Mouse (Mus musculus) olfactory bulb, adult 2 months (tissue): ENCODE data around the gene L3mbtl1. TPM values are rescaled to one million over a fixed set of nuclear protein-coding genes. Genes with fewer than 3 reads are reported as not detected.
A peak's percentile ranks its signal among the peaks of the same experiment; 100 is the strongest.

Experiments used
- H3K27ac ChIP-seq: fragments of 200-500 bp; 2 replicates; pipeline ENCODE4 v1.5.1; 2012; ENCODE audit warnings: low read depth, low read length; ENCODE audit not compliant: insufficient read depth
- H3K4me1 ChIP-seq: fragments of 200-500 bp; 2 replicates; pipeline ENCODE4 v1.6.1; 2012; ENCODE audit warnings: low read length; ENCODE audit not compliant: control insufficient read depth, insufficient read depth
- H3K4me3 ChIP-seq: fragments of 200-500 bp; 2 replicates; pipeline ENCODE4 v1.5.1; 2012; ENCODE audit warnings: mild to moderate bottlenecking, low read depth, low read length, moderate library complexity; ENCODE audit not compliant: insufficient read depth
- CTCF ChIP-seq: fragments of 200-500 bp; IDR thresholded peaks from 2 replicates; pipeline ENCODE4 v1.5.1; 2012; ENCODE audit warnings: low read depth, mild to moderate bottlenecking, low read length, moderate library complexity; ENCODE audit not compliant: insufficient read depth
- POLR2A ChIP-seq: fragments of 200-500 bp; IDR thresholded peaks from 2 replicates; pipeline ENCODE4 v1.6.1; 2012; ENCODE audit warnings: mild to moderate bottlenecking, low read depth, low read length, moderate library complexity; ENCODE audit not compliant: insufficient read depth
- WGBS: fragments of 180-500 bp; shearing (Covaris S2); methylation state at CpG from one replicate; pipeline ENCODE4 v1.1.7; 2018; 5-methylcytosine and 5-hydroxymethylcytosine counted together
- polyA plus RNA-seq: library from polyadenylated mRNA; stranded (reverse); fragments of >200 nt; gene quantifications from 2 replicates; pipeline ENCODE4 v1.2.4, GENCODE M21; 2012; ENCODE audit warnings: low replicate concordance; ENCODE audit not compliant: missing spikeins, insufficient read depth, insufficient read length

L3mbtl1 gene
- polyA plus RNA-seq, 1 experiment = not detected

- TF ChIP-seq POLR2A = no peak
- TF ChIP-seq CTCF = no peak
- 55% methylated on average over 4 of the region's 4 CpGs for WGBS
- Histone ChIP-seq H3K4me1 (peaks cover 2% of the 10 kb centered on the region), H3K27ac (no peak overlapping the region), H3K4me3 (peak overlapping the region; percentile 32)
These were observed 10.6 kb upstream of the L3mbtl1 start for GRCm38 (mm10) chr2:162932706-162933105.

DNA sequence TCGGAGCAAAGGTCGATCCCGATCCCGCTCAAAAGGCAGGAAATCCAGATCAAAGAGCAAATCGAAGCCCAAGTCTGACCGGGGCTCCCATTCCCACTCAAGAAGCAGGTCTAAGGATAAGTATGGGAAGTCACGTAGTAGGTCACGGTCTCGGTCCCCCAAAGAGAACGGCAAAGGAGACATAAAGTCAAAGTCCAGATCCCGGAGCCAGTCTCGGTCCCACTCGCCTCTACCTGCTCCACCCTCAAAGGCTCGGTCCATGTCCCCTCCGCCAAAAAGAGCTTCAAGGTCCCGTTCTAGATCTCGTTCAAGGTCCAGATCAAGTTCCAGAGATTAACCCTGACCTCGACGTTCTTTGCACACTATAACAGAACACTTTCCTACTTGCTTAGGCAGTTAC, 8.9 kb upstream of the L3mbtl1 start:
- Histone ChIP-seq H3K4me1 (peaks cover 2% of the 10 kb centered on the region), H3K4me3 (no peak overlapping the region), H3K27ac (no peak overlapping the region)
- 90% methylated on average over 19 of the region's 19 CpGs for WGBS
- no peak for TF ChIP-seq POLR2A
- no peak for TF ChIP-seq CTCF

- Histone ChIP-seq H3K27ac (no peak overlapping the region), H3K4me1 (peaks cover 2% of the 10 kb centered on the region), H3K4me3 (no peak overlapping the region)
- TF ChIP-seq CTCF = no peak
- TF ChIP-seq POLR2A = no peak
- 95% methylated on average over 3 of the region's 3 CpGs for WGBS
These were observed 7.6 kb upstream of the L3mbtl1 start for GRCm38 (mm10) chr2:162935700-162936099.

DNA sequence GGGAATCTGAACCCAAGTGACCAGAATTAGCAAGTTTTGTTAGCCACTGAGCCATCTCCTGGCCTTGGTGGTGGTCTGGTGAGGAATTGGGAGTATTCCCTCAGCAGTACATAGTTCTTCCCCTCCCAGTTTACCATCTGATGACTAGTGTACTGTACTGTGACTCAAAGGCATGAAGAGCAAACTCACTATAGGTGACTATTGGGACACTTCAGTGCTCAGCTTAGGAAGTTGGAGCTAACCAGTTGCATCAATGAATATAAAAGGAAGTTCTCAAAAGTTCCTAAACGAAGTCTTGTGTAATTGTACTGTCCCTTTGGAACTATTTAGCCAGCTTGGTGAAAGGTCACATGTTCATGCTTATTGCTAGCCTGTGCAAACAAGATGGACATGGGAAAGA, 3.7 kb upstream of the L3mbtl1 start:
- no peak overlapping the region for H3K4me3 ChIP-seq
- no peak overlapping the region for H3K27ac ChIP-seq
- WGBS = 46% methylated on average over 1 of the region's 1 CpGs
- peaks cover 5% of the 10 kb centered on the region for H3K4me1 ChIP-seq
- TF ChIP-seq POLR2A (no peak), CTCF (no peak)

- Histone ChIP-seq H3K4me1 (peaks cover 14% of the 10 kb centered on the region), H3K27ac (no peak overlapping the region), H3K4me3 (peak overlapping the region; percentile 74)
- no peak for TF ChIP-seq POLR2A
- TF ChIP-seq CTCF = no peak
- WGBS = 11% methylated on average over 11 of the region's 11 CpGs
These were observed 659 bp downstream of the L3mbtl1 start for GRCm38 (mm10) chr2:162943931-162944330.

DNA sequence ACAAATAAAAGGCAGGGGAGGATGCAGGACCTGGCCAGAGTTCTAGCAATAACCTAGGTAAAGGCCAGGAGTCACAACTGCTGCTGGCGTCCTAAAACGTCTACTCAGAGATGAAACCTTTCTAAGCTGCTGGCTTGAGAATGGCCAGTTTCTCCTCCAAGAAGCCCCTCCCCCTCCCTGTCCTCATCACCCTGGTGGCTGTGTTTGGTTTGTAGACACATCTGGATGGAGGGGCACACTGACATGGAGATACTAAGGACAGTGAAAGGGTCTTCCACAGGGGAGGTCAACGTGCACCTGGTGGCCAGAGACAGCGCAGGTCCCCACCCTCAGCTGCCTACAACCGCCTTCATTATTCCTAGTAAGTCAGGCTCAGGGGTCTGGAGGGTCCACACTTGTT, 3.7 kb downstream of the L3mbtl1 start:
- WGBS = 94% methylated on average over 5 of the region's 5 CpGs
- H3K27ac ChIP-seq = no peak overlapping the region
- peaks cover 14% of the 10 kb centered on the region for H3K4me1 ChIP-seq
- no peak overlapping the region for H3K4me3 ChIP-seq
- TF ChIP-seq CTCF (no peak), POLR2A (no peak)

DNA sequence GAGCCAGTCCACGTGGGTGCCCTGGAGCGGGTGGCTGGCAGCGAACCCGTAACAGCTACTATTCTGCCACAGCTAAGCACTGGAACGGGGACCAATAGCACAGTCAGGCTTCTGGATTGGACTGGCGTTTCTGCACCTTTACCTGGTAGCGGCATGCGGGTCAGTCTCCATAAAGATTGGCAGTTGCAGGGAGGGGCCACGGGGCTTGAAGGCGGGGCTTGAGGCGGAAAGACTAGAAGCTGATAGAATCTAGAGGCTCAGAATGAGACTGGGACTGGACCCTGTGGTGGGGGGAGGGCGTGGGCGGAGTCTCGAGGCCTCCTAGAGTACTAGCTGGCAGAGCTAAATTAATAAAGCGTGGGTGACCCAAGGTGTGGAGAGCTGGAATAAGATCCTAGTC, 4.5 kb downstream of the L3mbtl1 start:
- Histone ChIP-seq H3K27ac (no peak overlapping the region), H3K4me3 (no peak overlapping the region), H3K4me1 (peaks cover 14% of the 10 kb centered on the region)
- 35% methylated on average over 15 of the region's 15 CpGs for WGBS
- no peak for TF ChIP-seq POLR2A
- no peak for TF ChIP-seq CTCF

DNA sequence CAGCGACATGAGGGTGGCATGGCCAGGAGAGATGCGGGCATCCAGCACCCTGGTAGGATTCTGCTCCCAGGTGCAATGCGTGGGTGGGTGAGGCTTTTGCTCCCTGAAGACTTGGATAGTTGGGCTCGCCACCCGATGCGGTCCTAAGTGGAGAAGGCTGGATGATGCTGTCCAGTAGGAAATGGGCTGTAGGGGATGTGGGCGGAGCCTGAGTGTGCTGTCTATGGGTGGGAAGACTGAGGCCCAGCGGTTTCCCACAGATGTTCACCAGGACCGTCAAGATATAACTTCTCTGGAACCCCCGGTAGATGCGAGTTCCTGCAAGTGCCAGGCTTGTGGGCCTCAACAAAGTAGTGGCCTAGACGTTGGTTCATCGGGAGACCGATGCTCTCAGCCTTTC, 4.9 kb downstream of the L3mbtl1 start:
- TF ChIP-seq POLR2A (no peak), CTCF (no peak)
- Histone ChIP-seq H3K4me1 (peaks cover 11% of the 10 kb centered on the region; the same call in 1 of the 2 replicates), H3K27ac (no peak overlapping the region), H3K4me3 (no peak overlapping the region)
- WGBS = 54% methylated on average over 14 of the region's 14 CpGs

DNA sequence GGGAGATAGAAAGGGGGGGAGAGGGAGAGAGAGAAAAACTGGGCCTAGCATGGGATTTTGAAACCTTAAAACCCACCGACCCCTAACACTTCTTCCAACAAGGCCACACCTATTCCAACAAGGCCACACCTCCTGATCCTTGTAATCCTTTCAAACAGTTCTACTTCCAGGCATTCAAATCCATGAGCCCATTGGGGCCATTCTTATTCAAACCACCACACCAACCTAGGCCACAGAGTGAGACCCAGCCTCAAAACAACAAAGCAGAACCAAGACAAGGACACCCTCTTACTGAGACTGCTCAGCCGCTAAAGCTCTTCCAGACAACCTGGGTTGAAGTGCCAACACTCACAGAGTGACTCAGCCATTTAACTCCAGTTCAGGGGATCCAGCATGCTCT, 7.5 kb downstream of the L3mbtl1 start:
- Histone ChIP-seq H3K4me3 (no peak overlapping the region), H3K4me1 (peaks cover 9% of the 10 kb centered on the region; the same call in 1 of the 2 replicates), H3K27ac (no peak overlapping the region)
- WGBS = 86% methylated on average over 2 of the region's 2 CpGs
- TF ChIP-seq POLR2A = no peak
- TF ChIP-seq CTCF = no peak

- TF ChIP-seq CTCF (no peak), POLR2A (no peak)
- 95% methylated on average over 2 of the region's 2 CpGs for WGBS
- no peak overlapping the region for H3K4me3 ChIP-seq
- H3K4me1 ChIP-seq = no peaks in the 10 kb centered on the region
- H3K27ac ChIP-seq = no peak overlapping the region
These were observed 13.6 kb downstream of the L3mbtl1 start for GRCm38 (mm10) chr2:162956843-162957242.
